Mouse (Mus musculus): ENCODE measurements around the gene Tctn1.

DNA sequence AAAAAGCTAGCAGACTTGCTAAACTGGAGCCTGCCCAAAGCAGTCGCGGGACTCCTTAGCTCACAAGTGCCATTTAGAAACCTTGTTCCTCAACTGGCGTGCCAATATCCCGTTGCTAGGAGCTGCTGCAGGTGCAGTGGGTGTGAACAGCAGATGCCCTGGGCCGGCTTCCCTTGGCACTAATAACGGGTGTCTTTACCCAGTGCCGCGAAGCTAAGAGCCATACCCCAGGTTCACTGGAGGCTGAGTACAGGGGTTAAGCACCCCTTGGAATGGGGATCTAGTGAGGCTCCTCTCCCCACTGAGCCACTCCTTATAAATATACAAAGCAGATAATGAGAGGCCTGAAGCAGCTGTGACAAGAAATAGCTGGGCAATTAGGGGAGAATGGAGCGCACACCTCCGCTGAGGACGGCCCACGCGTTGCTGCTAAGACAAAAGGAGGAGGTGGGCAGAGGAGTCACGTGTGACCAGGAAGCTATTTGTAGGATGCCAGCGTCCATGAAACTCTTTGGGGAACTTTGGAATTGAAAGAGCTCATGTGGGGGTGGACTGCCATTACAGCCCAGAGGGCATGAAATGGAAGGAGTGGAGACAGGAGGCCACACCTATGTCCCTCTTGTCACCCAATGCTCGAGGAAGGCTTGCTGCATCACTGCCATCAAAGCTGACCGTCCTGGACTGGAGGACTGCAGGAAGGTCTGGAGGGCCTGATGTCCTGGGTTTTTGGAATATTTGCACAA lies 20.3 kb downstream of the Tctn1 start:
- TF ChIP-seq POLR2A (IDR thresholded peaks at IDR 0.05; ENCODE audit: control insufficient read depth, extremely low read depth, insufficient read depth, low read length, poor library complexity), result no peak
- TF ChIP-seq CTCF (IDR thresholded peaks at IDR 0.05; ENCODE audit: borderline replicate concordance, control insufficient read depth, extremely low read depth, insufficient read depth, low read length, poor library complexity), result no peak

Measured in thymus, adult 2 months (tissue).